Mouse (Mus musculus) heart, adult 2 months (tissue): ENCODE measurements around the gene Erbb4. TPM values are rescaled to one million over a fixed set of nuclear protein-coding genes. Genes with fewer than 3 reads are reported as not detected.

Experiments
- DNase-seq, 2 experiments: peaks; one replicate each; pipeline ENCODE4 v3.0.0; 2021
- H3K27ac ChIP-seq: fragments of 200-600 bp; 2 replicates; pipeline ENCODE4 v1.8.1; 2022
- H3K27me3 ChIP-seq: fragments of 200-500 bp; 2 replicates; pipeline ENCODE4 v1.6.1; 2012; ENCODE audit warnings: mild to moderate bottlenecking, low read length, inconsistent platforms, mixed read lengths; ENCODE audit not compliant: control insufficient read depth, insufficient read depth
- H3K36me3 ChIP-seq: fragments of 200-500 bp; 2 replicates; pipeline ENCODE4 v1.6.1; 2012; ENCODE audit warnings: low read length, inconsistent platforms; ENCODE audit not compliant: control insufficient read depth, insufficient read depth
- H3K4me1 ChIP-seq: fragments of 200-500 bp; 2 replicates; pipeline ENCODE4 v1.6.1; 2011; ENCODE audit warnings: low read length; ENCODE audit not compliant: control insufficient read depth, insufficient read depth
- H3K4me3 ChIP-seq: fragments of 200-600 bp; 2 replicates; pipeline ENCODE4 v1.8.1; 2022
- H3K79me2 ChIP-seq: fragments of 200-500 bp; replicated peaks from 2 replicates; pipeline ENCODE4 v1.6.1; 2012; ENCODE audit warnings: mild to moderate bottlenecking, inconsistent platforms, low read length, moderate library complexity, mixed read lengths; ENCODE audit not compliant: control insufficient read depth, insufficient read depth
- H3K9ac ChIP-seq: fragments of 200-500 bp; 2 replicates; pipeline ENCODE4 v1.6.1; 2012; ENCODE audit warnings: low read depth, mild to moderate bottlenecking, control low read depth, inconsistent platforms, low read length, mixed read lengths
- CTCF ChIP-seq: fragments of 200-600 bp; IDR thresholded peaks from 2 replicates; pipeline ENCODE4 v1.8.1; 2022; ENCODE audit warnings: antibody characterized with exemption, mild to moderate bottlenecking, moderate library complexity
- EP300 ChIP-seq: fragments of 200-500 bp; IDR thresholded peaks from 2 replicates; pipeline ENCODE4 v1.6.1; 2011; ENCODE audit warnings: low read depth, low read length, control low read depth; ENCODE audit not compliant: insufficient read depth
- POLR2A ChIP-seq: fragments of 200-500 bp; IDR thresholded peaks from 2 replicates; pipeline ENCODE4 v1.6.1; 2011; ENCODE audit warnings: mild to moderate bottlenecking, low read depth, low read length, control low read depth; ENCODE audit not compliant: insufficient read depth
- WGBS: fragments of 180-500 bp; shearing (Covaris S2); methylation state at CpG from one replicate; pipeline ENCODE4 v1.1.7; 2018; 5-methylcytosine and 5-hydroxymethylcytosine counted together
- intact Hi-C: fragments of 180-260 bp; cut with DNase I; formaldehyde crosslinking; loops from one replicate; pipeline ENCODE4 v1.15.1; 2025
- polyA plus RNA-seq: library from polyadenylated mRNA; depleted of rRNA; stranded (reverse); fragments of >200 nt; gene quantifications from 2 replicates; pipeline ENCODE4 v1.2.3, GENCODE M21; 2012
- total RNA-seq, 2 experiments: library from RNA; stranded (reverse); gene quantifications; 2 replicates each; pipeline ENCODE4 v1.2.3; 2021

Gene Erbb4
- total and polyA plus RNA-seq, 3 experiments: 2.1 to 13.9 (median 10.3) TPM

- no peaks in the 10 kb centered on the region for H3K27me3 ChIP-seq
- intact Hi-C loops: no loop called here
- 46% methylated on average over 6 of the region's 6 CpGs for WGBS
- TF ChIP-seq EP300 (no peak), POLR2A (no peak), CTCF (no peak)
- no peak overlapping the region for H3K4me3 ChIP-seq
- DNase-seq: no peak
- no peaks in the 10 kb centered on the region for H3K79me2 ChIP-seq
- H3K9ac ChIP-seq: no peak overlapping the region
- H3K27ac ChIP-seq: no peak overlapping the region
- no peaks in the 10 kb centered on the region for H3K4me1 ChIP-seq
- H3K36me3 ChIP-seq: no peaks in the 10 kb centered on the region
Observed at GRCm38 (mm10) chr1:68049856-68050255, 1058.0 kb downstream of the Erbb4 start.

GRCm38 (mm10) chr1:68047139-68047538 is 1060.7 kb downstream of the Erbb4 start:
- no peak for DNase-seq
- H3K4me3 ChIP-seq: no peak overlapping the region
- no peaks in the 10 kb centered on the region for H3K27me3 ChIP-seq
- H3K4me1 ChIP-seq: no peaks in the 10 kb centered on the region
- TF ChIP-seq CTCF (no peak), POLR2A (no peak), EP300 (no peak)
- no peaks in the 10 kb centered on the region for H3K36me3 ChIP-seq
- no peak overlapping the region for H3K9ac ChIP-seq
- H3K79me2 ChIP-seq: no peaks in the 10 kb centered on the region
- WGBS: 28% methylated on average over 5 of the region's 5 CpGs
- H3K27ac ChIP-seq: no peak overlapping the region
- intact Hi-C loops: no loop called here

- Histone ChIP-seq H3K4me3 (no peak overlapping the region), H3K27ac (no peak overlapping the region), H3K4me1 (no peaks in the 10 kb centered on the region), H3K36me3 (no peaks in the 10 kb centered on the region), H3K27me3 (no peaks in the 10 kb centered on the region), H3K9ac (no peak overlapping the region), H3K79me2 (no peaks in the 10 kb centered on the region)
- intact Hi-C loops: no loop called here
- no peak for TF ChIP-seq POLR2A
- TF ChIP-seq EP300: no peak
- no peak for TF ChIP-seq CTCF
- no peak for DNase-seq
- WGBS: 8% methylated on average over 7 of the region's 7 CpGs
Observed at GRCm38 (mm10) chr1:68046551-68046970, 1061.3 kb downstream of the Erbb4 start.

- intact Hi-C loops: no loop called here
Observed at GRCm38 (mm10) chr1:68024086-68024940, 1083.5 kb downstream of the Erbb4 start.

GRCm38 (mm10) chr1:68020020-68020419 is 1087.8 kb downstream of the Erbb4 start:
- Histone ChIP-seq H3K4me1 (no peaks in the 10 kb centered on the region), H3K36me3 (no peaks in the 10 kb centered on the region), H3K79me2 (no peaks in the 10 kb centered on the region), H3K27me3 (no peaks in the 10 kb centered on the region), H3K27ac (no peak overlapping the region), H3K4me3 (no peak overlapping the region), H3K9ac (no peak overlapping the region)
- DNase-seq: no peak
- TF ChIP-seq POLR2A (no peak), EP300 (no peak), CTCF (no peak)
- WGBS: 88% methylated on average over 1 of the region's 1 CpGs
- intact Hi-C loops: no loop called here

More at GRCm38 (mm10) chr1:68024086-68024940, 1083.5 kb downstream of the Erbb4 start:
- Histone ChIP-seq H3K27ac (no peak overlapping the region), H3K4me1 (no peaks in the 10 kb centered on the region), H3K27me3 (no peaks in the 10 kb centered on the region), H3K4me3 (no peak overlapping the region), H3K9ac (no peak overlapping the region), H3K36me3 (no peaks in the 10 kb centered on the region), H3K79me2 (no peaks in the 10 kb centered on the region)
- no peak for DNase-seq
- no peak for TF ChIP-seq POLR2A
- no peak for TF ChIP-seq CTCF
- no peak for TF ChIP-seq EP300

GRCm38 (mm10) chr1:68019618-68020017 is 1088.2 kb downstream of the Erbb4 start:
- Histone ChIP-seq H3K27ac (no peak overlapping the region), H3K4me3 (no peak overlapping the region), H3K27me3 (no peaks in the 10 kb centered on the region), H3K4me1 (no peaks in the 10 kb centered on the region), H3K79me2 (no peaks in the 10 kb centered on the region), H3K9ac (no peak overlapping the region), H3K36me3 (no peaks in the 10 kb centered on the region)
- intact Hi-C loops: no loop called here
- WGBS: 56% methylated on average over 3 of the region's 3 CpGs
- no peak for TF ChIP-seq POLR2A
- TF ChIP-seq EP300: no peak
- no peak for TF ChIP-seq CTCF
- no peak for DNase-seq
